Mouse (Mus musculus) C2C12 (cell line): ENCODE measurements around the gene Magi1.

Experiments used
- CEBPB ChIP-seq: IDR thresholded peaks from one replicate; pipeline ENCODE4 v1.6.1; 2011; ENCODE audit warnings: low read depth, mild to moderate bottlenecking, control low read depth, moderate library complexity
- CTCF ChIP-seq: IDR thresholded peaks from one replicate; pipeline ENCODE4 v1.5.1; 2011; ENCODE audit not compliant: control insufficient read depth, insufficient read depth, insufficient read length
- MAX ChIP-seq: IDR thresholded peaks from one replicate; pipeline ENCODE4 v1.6.1; 2011; ENCODE audit warnings: mild to moderate bottlenecking, control low read depth
- USF1 ChIP-seq: IDR thresholded peaks from one replicate; pipeline ENCODE4 v1.6.1; 2011; ENCODE audit warnings: low read depth, mild to moderate bottlenecking, control low read depth, moderate library complexity

DNA sequence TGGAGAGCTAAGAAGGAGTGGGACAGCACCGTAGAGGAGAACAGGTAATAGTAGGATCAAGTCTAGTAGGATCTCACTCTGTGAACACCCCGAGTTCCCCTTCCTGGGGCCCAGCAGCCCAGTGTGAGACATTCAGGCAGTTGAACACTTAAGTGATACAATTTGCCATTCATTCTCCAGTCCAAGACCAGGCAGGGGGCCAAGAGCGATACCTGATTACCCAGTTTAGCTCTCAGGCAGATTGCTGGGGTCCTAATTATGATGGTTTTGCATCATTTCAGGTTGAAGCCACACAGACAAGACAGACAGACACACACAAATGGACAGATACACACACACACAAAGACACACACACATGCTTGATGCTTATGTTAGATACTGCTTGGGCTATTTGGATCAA is 543.9 kb downstream of the Magi1 start:
- TF ChIP-seq USF1 (no peak), CTCF (no peak), MAX (no peak), CEBPB (no peak)
